Mouse (Mus musculus) bone marrow macrophage, adult 2 months (primary cell): Measurements from ENCODE around the gene Ntm.

Experiments used
- CTCF ChIP-seq: IDR thresholded peaks from 2 replicates; pipeline ENCODE4 v1.5.1; 2012; ENCODE audit warnings: low read depth, mild to moderate bottlenecking, low read length, moderate library complexity
- POLR2A ChIP-seq: IDR thresholded peaks from 2 replicates; pipeline ENCODE4 v1.6.1; 2012; ENCODE audit warnings: mild to moderate bottlenecking, low read depth, low read length, borderline replicate concordance

GRCm38 (mm10) chr9:29115337-29115736 is 847.6 kb downstream of the Ntm start:
- no peak for TF ChIP-seq POLR2A
- no peak for TF ChIP-seq CTCF
